Mouse (Mus musculus) stomach, postnatal 0 days (tissue): ENCODE measurements around the gene C87499. TPM values are rescaled to one million over a fixed set of nuclear protein-coding genes. Genes with fewer than 3 reads are reported as not detected.

ENCODE experiments used
- ATAC-seq: fragments of 200-750 bp; cut with Nextera tagmentation; 2 replicates; pipeline ENCODE4 v1.8.0; 2017; ENCODE audit not compliant: low FRiP score, low TSS enrichment
- DNase-seq: peaks from one replicate; pipeline ENCODE4 v3.0.0-alpha.2; 2016; ENCODE audit warnings: low spot score
- H3K27ac ChIP-seq: fragments of 300-500 bp; sonication (generic); replicated peaks from 2 replicates; pipeline ENCODE4 v1.5.1; 2014; ENCODE audit warnings: mild to moderate bottlenecking, control low read depth
- H3K27me3 ChIP-seq: fragments of 300-500 bp; sonication (generic); 2 replicates; pipeline ENCODE4 v1.6.1; 2014; ENCODE audit warnings: low read length; ENCODE audit not compliant: control insufficient read depth, insufficient read depth
- H3K36me3 ChIP-seq: fragments of 300-500 bp; sonication (generic); 2 replicates; pipeline ENCODE4 v1.6.1; 2014; ENCODE audit warnings: low read length, mixed read lengths; ENCODE audit not compliant: control insufficient read depth, insufficient read depth
- H3K4me1 ChIP-seq: fragments of 300-500 bp; sonication (generic); replicated peaks from 2 replicates; pipeline ENCODE4 v1.6.1; 2014; ENCODE audit warnings: antibody characterized with exemption; ENCODE audit not compliant: control insufficient read depth, insufficient read depth
- H3K4me2 ChIP-seq: fragments of 300-500 bp; sonication (generic); replicated peaks from 2 replicates; pipeline ENCODE4 v1.6.1; 2014; ENCODE audit warnings: low read depth, mild to moderate bottlenecking, control low read depth, moderate library complexity
- H3K4me3 ChIP-seq: fragments of 300-500 bp; sonication (generic); 2 replicates; pipeline ENCODE4 v1.5.1; 2014; ENCODE audit warnings: low read depth, low read length, control low read depth
- H3K9ac ChIP-seq: fragments of 300-500 bp; sonication (generic); 2 replicates; pipeline ENCODE4 v1.6.1; 2014; ENCODE audit warnings: mild to moderate bottlenecking, low read length, control low read depth, mixed read lengths
- H3K9me3 ChIP-seq: fragments of 300-500 bp; sonication (generic); 2 replicates; pipeline ENCODE4 v1.6.1; 2016; ENCODE audit warnings: low read length; ENCODE audit not compliant: control insufficient read depth
- CTCF ChIP-seq: IDR thresholded peaks from 2 replicates; pipeline ENCODE4 v1.5.1; 2016; ENCODE audit warnings: antibody characterized with exemption, low read depth, mild to moderate bottlenecking, moderate library complexity
- EP300 ChIP-seq: optimal IDR thresholded peaks from 2 replicates; pipeline ENCODE3; 2016; ENCODE audit warnings: antibody characterized with exemption
- WGBS: fragments of 180-500 bp; shearing (Covaris S2); extraction: QIAGEN DNeasy Blood & Tissue Kit; methylation state at CpG from one replicate; pipeline ENCODE4 v1.1.7; 2014; 5-methylcytosine and 5-hydroxymethylcytosine counted together
- polyA plus RNA-seq: library from polyadenylated mRNA; unstranded; fragments of >200 nt; fragmentation: Nextera tagmentation; extraction: Ambion mirVana; gene quantifications from 2 replicates; pipeline ENCODE4 v1.2.1, GENCODE M21; 2015

The C87499 gene
- not detected in 2 replicates for polyA plus RNA-seq

GRCm38 (mm10) chr4:88634311-88634710 lies at the start of gene C87499:
C87499 (minus strand) TSS chr4:88634411.
- no peaks in the 10 kb centered on the region for H3K36me3 ChIP-seq
- no peaks in the 10 kb centered on the region for H3K9me3 ChIP-seq
- no peak within 1 kb of the TSS for H3K9ac ChIP-seq
- DNase-seq (no peak), ATAC-seq (no peak)
- H3K4me3 ChIP-seq = no peak within 1 kb of the TSS
- WGBS = 89% methylated on average over 4 of the region's 4 CpGs
- no peaks in the 10 kb centered on the region for H3K27me3 ChIP-seq
- TF ChIP-seq EP300 = no peak
- no peak for TF ChIP-seq CTCF
- no peak within 1 kb of the TSS for H3K27ac ChIP-seq
- H3K4me2 ChIP-seq = no peak within 1 kb of the TSS
- no peaks in the 10 kb centered on the region for H3K4me1 ChIP-seq

- no peak for DNase-seq
- no peaks in the 10 kb centered on the region for H3K36me3 ChIP-seq
- no peak within 1 kb of the TSS for H3K9ac ChIP-seq
- H3K27me3 ChIP-seq = no peaks in the 10 kb centered on the region
- H3K4me3 ChIP-seq = no peak within 1 kb of the TSS
- H3K9me3 ChIP-seq = no peaks in the 10 kb centered on the region
- no peaks in the 10 kb centered on the region for H3K4me1 ChIP-seq
- no peak for ATAC-seq
- no peak within 1 kb of the TSS for H3K4me2 ChIP-seq
- 77% methylated on average over 1 of the region's 1 CpGs for WGBS
- H3K27ac ChIP-seq = no peak within 1 kb of the TSS
- TF ChIP-seq EP300 (no peak), CTCF (no peak)
Observed at GRCm38 (mm10) chr4:88683812-88684211, 49.6 kb upstream of the C87499 start, which contains the start of gene Ifna2. Ifna2 (minus strand) TSS chr4:88683912.

GRCm38 (mm10) chr4:88681353-88681752 lies 47.1 kb upstream of the C87499 start:
- no peak overlapping the region for H3K27ac ChIP-seq
- 31% methylated on average over 3 of the region's 3 CpGs for WGBS
- no peak for DNase-seq

GRCm38 (mm10) chr4:88680362-88680761 lies 46.2 kb upstream of the C87499 start:
- TF ChIP-seq EP300 (no peak), CTCF (peak; percentile 74)
- DNase-seq (peak; percentile 30), ATAC-seq (no peak)
- H3K4me1 ChIP-seq = no peaks in the 10 kb centered on the region
- H3K4me3 ChIP-seq = no peak overlapping the region
- no peaks in the 10 kb centered on the region for H3K27me3 ChIP-seq
- H3K27ac ChIP-seq = no peak overlapping the region
- H3K36me3 ChIP-seq = no peaks in the 10 kb centered on the region
- H3K4me2 ChIP-seq = no peak overlapping the region
- H3K9ac ChIP-seq = no peak overlapping the region
- 38% methylated on average over 8 of the region's 8 CpGs for WGBS
- no peaks in the 10 kb centered on the region for H3K9me3 ChIP-seq

More at GRCm38 (mm10) chr4:88681353-88681752, 47.1 kb upstream of the C87499 start:
- Histone ChIP-seq H3K9ac (no peak overlapping the region), H3K4me3 (no peak overlapping the region), H3K9me3 (no peaks in the 10 kb centered on the region), H3K27me3 (no peaks in the 10 kb centered on the region), H3K36me3 (no peaks in the 10 kb centered on the region), H3K4me2 (no peak overlapping the region), H3K4me1 (no peaks in the 10 kb centered on the region)
- ATAC-seq = no peak
- TF ChIP-seq EP300 = no peak
- TF ChIP-seq CTCF = no peak

GRCm38 (mm10) chr4:88676824-88677223 lies 42.6 kb upstream of the C87499 start, which contains the start of gene Ifna16:
Ifna16 (minus strand) TSS chr4:88676924.
- 80% methylated on average over 1 of the region's 1 CpGs for WGBS
- Histone ChIP-seq H3K4me2 (no peak within 1 kb of the TSS), H3K27me3 (no peaks in the 10 kb centered on the region), H3K4me1 (no peaks in the 10 kb centered on the region), H3K9me3 (no peaks in the 10 kb centered on the region), H3K9ac (no peak within 1 kb of the TSS), H3K27ac (no peak within 1 kb of the TSS), H3K4me3 (no peak within 1 kb of the TSS), H3K36me3 (no peaks in the 10 kb centered on the region)
- DNase-seq (no peak), ATAC-seq (no peak)
- TF ChIP-seq EP300 = no peak
- TF ChIP-seq CTCF = no peak

GRCm38 (mm10) chr4:88655461-88655860 lies 21.2 kb upstream of the C87499 start:
- Histone ChIP-seq H3K4me2 (no peak overlapping the region), H3K4me1 (no peaks in the 10 kb centered on the region), H3K27me3 (no peaks in the 10 kb centered on the region), H3K4me3 (no peak overlapping the region), H3K27ac (no peak overlapping the region), H3K9ac (no peak overlapping the region), H3K36me3 (no peaks in the 10 kb centered on the region), H3K9me3 (no peaks in the 10 kb centered on the region)
- WGBS = 21% methylated on average over 1 of the region's 1 CpGs
- TF ChIP-seq CTCF (no peak), EP300 (no peak)
- DNase-seq = no peak
- no peak for ATAC-seq
